Mouse (Mus musculus): ENCODE results near the gene Noxo1. TPM values are rescaled to one million over a fixed set of nuclear protein-coding genes. Genes with fewer than 3 reads are reported as not detected.

Noxo1 gene
- polyA plus RNA-seq, 1 experiment: 63.2 TPM

DNA sequence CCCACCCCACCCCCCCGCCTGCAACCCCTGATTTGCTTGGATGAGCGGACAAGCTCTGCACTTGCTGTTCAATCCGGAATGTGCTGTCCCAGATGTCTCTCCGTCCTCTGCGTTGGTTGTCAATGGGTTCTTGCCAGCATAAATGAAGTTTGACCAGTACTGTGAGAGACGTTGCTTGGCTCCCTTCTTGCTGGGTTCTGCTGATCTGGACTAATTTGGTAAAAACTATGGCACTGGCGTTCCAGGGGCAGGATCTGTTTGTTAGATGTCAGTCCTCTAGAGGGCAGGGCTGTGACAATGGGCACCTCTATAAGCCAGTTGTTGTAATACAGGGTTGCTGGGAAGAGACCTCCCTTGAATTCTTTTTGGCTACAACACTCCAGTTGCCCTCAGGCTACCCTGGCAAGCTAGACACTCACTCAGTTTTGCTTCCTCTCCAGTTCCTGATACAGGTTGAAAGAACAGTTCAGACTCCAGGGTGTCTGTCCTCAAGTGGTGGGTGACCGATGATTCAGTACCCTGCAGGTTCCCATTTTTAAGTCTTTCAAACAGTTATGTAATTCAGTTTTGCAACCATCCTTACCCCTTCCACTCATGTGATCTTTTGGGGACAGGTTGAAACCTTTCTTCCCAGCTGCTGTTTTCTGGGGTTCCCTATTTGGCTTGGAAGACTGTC, 41.2 kb downstream of the Noxo1 start:
- peaks cover 20% of the 10 kb centered on the region for H3K4me1 ChIP-seq (ENCODE audit: control insufficient read depth, insufficient read depth, low read length)
- TF ChIP-seq CTCF (IDR thresholded peaks at IDR 0.05; ENCODE audit: control insufficient read depth, insufficient read depth, insufficient replicate concordance, low read depth, low read length) (no peak), POLR2A (IDR thresholded peaks at IDR 0.05; ENCODE audit: control insufficient read depth, low read depth, low read length) (no peak)
- no peaks in the 10 kb centered on the region for H3K27me3 ChIP-seq (ENCODE audit: control insufficient read depth, insufficient read depth, low read length)
- peak overlapping the region; percentile 91 for H3K4me3 ChIP-seq (ENCODE audit: control insufficient read depth, low read depth, low read length)
- H3K36me3 ChIP-seq (ENCODE audit: control insufficient read depth, insufficient read depth, low read length): no peaks in the 10 kb centered on the region
- no peak overlapping the region for H3K27ac ChIP-seq (ENCODE audit: control insufficient read depth, insufficient read depth, low read depth, low read length)

DNA sequence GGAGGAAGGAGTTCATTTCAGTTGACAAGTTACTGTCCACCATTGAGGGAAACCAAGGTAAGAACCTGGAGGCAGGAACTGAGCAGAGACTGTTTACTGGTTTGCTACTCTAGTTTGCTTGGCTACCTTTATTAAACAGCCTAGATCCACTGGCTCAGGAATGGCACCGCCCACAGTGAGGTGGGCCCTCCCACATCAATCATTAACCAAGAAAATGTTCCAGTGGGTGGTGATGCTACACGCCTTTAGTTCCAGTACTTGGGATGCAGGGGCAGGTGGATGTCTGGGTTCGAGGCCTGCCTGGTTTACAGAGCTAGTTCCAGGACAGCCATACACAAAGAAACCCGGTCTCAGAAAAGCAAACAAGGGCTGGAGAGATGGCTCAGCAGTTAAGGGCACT, 42.2 kb downstream of the Noxo1 start:
- Histone ChIP-seq H3K4me1 (ENCODE audit: control insufficient read depth, insufficient read depth, low read length) (peaks cover 20% of the 10 kb centered on the region), H3K27me3 (ENCODE audit: control insufficient read depth, insufficient read depth, low read length) (no peaks in the 10 kb centered on the region), H3K36me3 (ENCODE audit: control insufficient read depth, insufficient read depth, low read length) (no peaks in the 10 kb centered on the region), H3K27ac (ENCODE audit: control insufficient read depth, insufficient read depth, low read depth, low read length) (no peak overlapping the region), H3K4me3 (ENCODE audit: control insufficient read depth, low read depth, low read length) (no peak overlapping the region)
- TF ChIP-seq POLR2A (IDR thresholded peaks at IDR 0.05; ENCODE audit: control insufficient read depth, low read depth, low read length): no peak
- TF ChIP-seq CTCF (IDR thresholded peaks at IDR 0.05; ENCODE audit: control insufficient read depth, insufficient read depth, insufficient replicate concordance, low read depth, low read length): no peak

- H3K36me3 ChIP-seq (ENCODE audit: control insufficient read depth, insufficient read depth, low read length): no peaks in the 10 kb centered on the region
- TF ChIP-seq POLR2A (IDR thresholded peaks at IDR 0.05; ENCODE audit: control insufficient read depth, low read depth, low read length) (no peak), CTCF (IDR thresholded peaks at IDR 0.05; ENCODE audit: control insufficient read depth, insufficient read depth, insufficient replicate concordance, low read depth, low read length) (no peak)
These were observed 43.9 kb downstream of the Noxo1 start for GRCm38 (mm10) chr17:24739926-24740325.

GRCm38 (mm10) chr17:24742307-24742706, 46.3 kb downstream of the Noxo1 start:
- Histone ChIP-seq H3K4me1 (ENCODE audit: control insufficient read depth, insufficient read depth, low read length) (0 out of 2 replicates have a peak, but pooled peaks cover under 1% of the 10 kb centered on the region), H3K27ac (ENCODE audit: control insufficient read depth, insufficient read depth, low read depth, low read length) (no peak overlapping the region), H3K36me3 (ENCODE audit: control insufficient read depth, insufficient read depth, low read length) (no peaks in the 10 kb centered on the region), H3K4me3 (ENCODE audit: control insufficient read depth, low read depth, low read length) (no peak overlapping the region), H3K27me3 (ENCODE audit: control insufficient read depth, insufficient read depth, low read length) (no peaks in the 10 kb centered on the region)
- TF ChIP-seq CTCF (IDR thresholded peaks at IDR 0.05; ENCODE audit: control insufficient read depth, insufficient read depth, insufficient replicate concordance, low read depth, low read length) (no peak), POLR2A (IDR thresholded peaks at IDR 0.05; ENCODE audit: control insufficient read depth, low read depth, low read length) (no peak)

More at GRCm38 (mm10) chr17:24739926-24740325, 43.9 kb downstream of the Noxo1 start:
- no peaks in the 10 kb centered on the region for H3K27me3 ChIP-seq (ENCODE audit: control insufficient read depth, insufficient read depth, low read length)
- no peak overlapping the region for H3K4me3 ChIP-seq (ENCODE audit: control insufficient read depth, low read depth, low read length)
- H3K4me1 ChIP-seq (ENCODE audit: control insufficient read depth, insufficient read depth, low read length): peaks cover 20% of the 10 kb centered on the region
- H3K27ac ChIP-seq (ENCODE audit: control insufficient read depth, insufficient read depth, low read depth, low read length): no peak overlapping the region

DNA sequence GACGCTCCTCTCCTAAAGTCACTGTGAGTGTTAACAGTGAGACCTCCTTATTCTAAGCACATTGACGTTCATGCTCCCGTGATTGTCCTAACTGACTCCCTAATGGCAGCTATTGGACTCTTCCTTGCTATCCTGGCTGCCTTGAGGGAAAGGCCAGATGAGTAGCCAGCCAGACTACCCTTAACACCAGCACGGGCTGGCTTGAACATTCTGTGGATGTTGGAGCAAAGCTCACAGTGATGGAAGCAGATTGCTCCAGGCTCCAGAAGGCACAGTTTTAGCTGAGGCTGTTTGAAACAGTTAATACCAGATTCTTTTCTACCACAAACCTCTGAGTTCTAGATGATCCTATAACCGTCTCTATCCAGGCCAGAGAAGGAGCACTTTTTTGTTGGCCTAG, 47.9 kb downstream of the Noxo1 start:
- no peak for TF ChIP-seq POLR2A (IDR thresholded peaks at IDR 0.05; ENCODE audit: control insufficient read depth, low read depth, low read length)
- no peak for TF ChIP-seq CTCF (IDR thresholded peaks at IDR 0.05; ENCODE audit: control insufficient read depth, insufficient read depth, insufficient replicate concordance, low read depth, low read length)
- Histone ChIP-seq H3K4me3 (ENCODE audit: control insufficient read depth, low read depth, low read length) (no peak overlapping the region), H3K36me3 (ENCODE audit: control insufficient read depth, insufficient read depth, low read length) (no peaks in the 10 kb centered on the region), H3K27me3 (ENCODE audit: control insufficient read depth, insufficient read depth, low read length) (no peaks in the 10 kb centered on the region), H3K27ac (ENCODE audit: control insufficient read depth, insufficient read depth, low read depth, low read length) (no peak overlapping the region), H3K4me1 (ENCODE audit: control insufficient read depth, insufficient read depth, low read length) (no peaks in the 10 kb centered on the region)

DNA sequence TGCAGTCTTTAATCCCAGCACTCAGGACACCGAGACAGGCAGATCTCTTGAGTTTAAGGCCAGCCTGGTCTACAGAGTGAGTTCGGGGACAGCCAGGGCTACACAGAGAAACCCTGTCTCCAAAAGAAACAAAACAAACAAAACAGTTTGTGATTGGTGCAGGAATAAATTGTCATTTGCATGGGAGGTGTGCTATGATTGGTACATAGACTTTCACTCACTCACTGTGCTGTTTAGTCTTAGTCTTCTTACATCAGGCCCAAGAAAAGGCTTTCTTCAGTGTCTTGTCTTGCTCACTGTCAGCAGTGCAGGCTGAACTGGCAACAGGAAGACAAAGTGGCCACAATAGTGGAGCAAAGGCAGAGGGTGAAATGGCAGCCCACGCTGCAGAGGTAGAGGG, 48.3 kb downstream of the Noxo1 start:
- Histone ChIP-seq H3K27me3 (ENCODE audit: control insufficient read depth, insufficient read depth, low read length) (no peaks in the 10 kb centered on the region), H3K4me3 (ENCODE audit: control insufficient read depth, low read depth, low read length) (no peak overlapping the region), H3K27ac (ENCODE audit: control insufficient read depth, insufficient read depth, low read depth, low read length) (no peak overlapping the region), H3K4me1 (ENCODE audit: control insufficient read depth, insufficient read depth, low read length) (no peaks in the 10 kb centered on the region), H3K36me3 (ENCODE audit: control insufficient read depth, insufficient read depth, low read length) (no peaks in the 10 kb centered on the region)
- TF ChIP-seq CTCF (IDR thresholded peaks at IDR 0.05; ENCODE audit: control insufficient read depth, insufficient read depth, insufficient replicate concordance, low read depth, low read length): no peak
- no peak for TF ChIP-seq POLR2A (IDR thresholded peaks at IDR 0.05; ENCODE audit: control insufficient read depth, low read depth, low read length)

GRCm38 (mm10) chr17:24745526-24746497, 49.8 kb downstream of the Noxo1 start:
- Histone ChIP-seq H3K4me1 (ENCODE audit: control insufficient read depth, insufficient read depth, low read length) (no peaks in the 10 kb centered on the region), H3K27ac (ENCODE audit: control insufficient read depth, insufficient read depth, low read depth, low read length) (no peak overlapping the region), H3K36me3 (ENCODE audit: control insufficient read depth, insufficient read depth, low read length) (no peaks in the 10 kb centered on the region), H3K27me3 (ENCODE audit: control insufficient read depth, insufficient read depth, low read length) (no peaks in the 10 kb centered on the region), H3K4me3 (ENCODE audit: control insufficient read depth, low read depth, low read length) (no peak overlapping the region)
- no peak for TF ChIP-seq POLR2A (IDR thresholded peaks at IDR 0.05; ENCODE audit: control insufficient read depth, low read depth, low read length)
- TF ChIP-seq CTCF (IDR thresholded peaks at IDR 0.05; ENCODE audit: control insufficient read depth, insufficient read depth, insufficient replicate concordance, low read depth, low read length): peak; percentile 72; the same call in 1 of the 2 replicates

Data from testis, adult 2 months (tissue).